Mouse (Mus musculus) MEL (cell line): ENCODE results near the gene Fam19a5. TPM values are rescaled to one million over a fixed set of nuclear protein-coding genes. Genes with fewer than 3 reads are reported as not detected.

Experiments used
- DNase-seq: peaks from one replicate; pipeline ENCODE4 v3.0.0; 2011; ENCODE audit warnings: low read depth, low spot score
- H3K27ac ChIP-seq: 2 replicates; pipeline ENCODE4 v1.5.1; 2012; ENCODE audit warnings: low read depth, mild to moderate bottlenecking, control low read depth, low read length, moderate library complexity; ENCODE audit not compliant: control insufficient read depth
- H3K27me3 ChIP-seq, 2 experiments: fragments of 150-350 bp in 1 of 2; sonication (generic) in 1 of 2; 2 replicates each; pipeline ENCODE4 v1.6.1; 2012; ENCODE audit warnings: low read length in 2 of 2, mild to moderate bottlenecking in 2 of 2, improper control_type of control experiment in 1 of 2, moderate library complexity in 1 of 2; ENCODE audit not compliant: insufficient read depth in 2 of 2, control insufficient read depth in 1 of 2
- H3K36me3 ChIP-seq, 2 experiments: 2 replicates each; pipeline ENCODE4 v1.6.1; 2012 to 2014; ENCODE audit warnings: low read length in 2 of 2, improper control_type of control experiment in 1 of 2, inconsistent platforms in 1 of 2, mild to moderate bottlenecking in 1 of 2; ENCODE audit not compliant: insufficient read depth in 2 of 2, control insufficient read depth in 1 of 2
- H3K4me1 ChIP-seq, 2 experiments: fragments of 150-350 bp in 1 of 2; sonication (generic) in 1 of 2; 2 replicates each; pipeline ENCODE4 v1.6.1; 2012; ENCODE audit warnings: low read length in 2 of 2, improper control_type of control experiment in 1 of 2, mild to moderate bottlenecking in 1 of 2; ENCODE audit not compliant: insufficient read depth in 2 of 2, control insufficient read depth in 1 of 2
- H3K4me3 ChIP-seq, 2 experiments: fragments of 150-350 bp in 1 of 2; sonication (generic) in 1 of 2; 2 replicates each; pipeline ENCODE4 v1.5.1; 2012; ENCODE audit warnings: low read depth in 2 of 2, low read length in 2 of 2, mild to moderate bottlenecking in 2 of 2, moderate library complexity in 2 of 2, control low read depth in 1 of 2, improper control_type of control experiment in 1 of 2; ENCODE audit not compliant: control insufficient read depth in 1 of 2, insufficient read depth in 1 of 2
- H3K79me2 ChIP-seq: 2 replicates; pipeline ENCODE4 v1.6.1; 2012; ENCODE audit warnings: mild to moderate bottlenecking, low read length, moderate library complexity; ENCODE audit not compliant: control insufficient read depth, poor library complexity, insufficient read depth
- H3K9ac ChIP-seq: 2 replicates; pipeline ENCODE4 v1.6.1; 2012; ENCODE audit warnings: low read depth, mild to moderate bottlenecking, control low read depth, low read length, moderate library complexity; ENCODE audit not compliant: control insufficient read depth, poor library complexity, severe bottlenecking
- H3K9me3 ChIP-seq: fragments of 150-350 bp; sonication (generic); replicated peaks from 2 replicates; pipeline ENCODE4 v1.6.1; 2012; ENCODE audit warnings: mild to moderate bottlenecking, low read length, improper control_type of control experiment, moderate library complexity; ENCODE audit not compliant: insufficient read depth
- BHLHE40 ChIP-seq: IDR thresholded peaks from 2 replicates; pipeline ENCODE4 v1.6.1; 2012; ENCODE audit warnings: low read depth, mild to moderate bottlenecking, inconsistent platforms, low read length, improper control_type of control experiment, borderline replicate concordance
- CTCF ChIP-seq, 3 experiments: IDR thresholded peaks in 2 of 3; conservative IDR thresholded peaks in 1 of 3; 2 replicates each; pipeline ENCODE4 v1.5.1; 2011 to 2012; ENCODE audit warnings: low read length in 3 of 3, low read depth in 2 of 3, mild to moderate bottlenecking in 2 of 3, improper control_type of control experiment in 1 of 3, inconsistent platforms in 1 of 3, mixed read lengths in 1 of 3, moderate library complexity in 1 of 3; ENCODE audit not compliant: control insufficient read depth in 1 of 3, insufficient read depth in 1 of 3, poor library complexity in 1 of 3, severe bottlenecking in 1 of 3
- GABPA ChIP-seq: IDR thresholded peaks from 2 replicates; pipeline ENCODE4 v1.6.1; 2012; ENCODE audit warnings: low read depth, mild to moderate bottlenecking, inconsistent platforms, low read length, improper control_type of control experiment, moderate library complexity
- HCFC1 ChIP-seq: IDR thresholded peaks from 2 replicates; pipeline ENCODE4 v1.6.1; 2012; ENCODE audit warnings: low read depth, mild to moderate bottlenecking, inconsistent platforms, low read length, improper control_type of control experiment, moderate library complexity
- JUND ChIP-seq: IDR thresholded peaks from 2 replicates; pipeline ENCODE4 v1.6.1; 2011; ENCODE audit warnings: low read depth, mild to moderate bottlenecking, improper control_type of control experiment, low read length
- KAT2A ChIP-seq: conservative IDR thresholded peaks from 2 replicates; pipeline ENCODE4 v1.6.1; 2012; ENCODE audit warnings: low read depth, low read length, improper control_type of control experiment, inconsistent platforms
- MAFK ChIP-seq: IDR thresholded peaks from 2 replicates; pipeline ENCODE4 v1.6.1; 2011; ENCODE audit warnings: low read depth, mild to moderate bottlenecking, low read length, improper control_type of control experiment, borderline replicate concordance
- MAX ChIP-seq: IDR thresholded peaks from 2 replicates; pipeline ENCODE4 v1.6.1; 2011; ENCODE audit warnings: low read length, improper control_type of control experiment
- MEF2A ChIP-seq: IDR thresholded peaks from 2 replicates; pipeline ENCODE4 v1.6.1; 2014; ENCODE audit warnings: low read depth, mild to moderate bottlenecking, inconsistent platforms, low read length, improper control_type of control experiment; ENCODE audit not compliant: poor library complexity, insufficient replicate concordance, severe bottlenecking; ENCODE audit errors: extremely low read depth
- MYB ChIP-seq: IDR thresholded peaks from 2 replicates; pipeline ENCODE4 v1.6.1; 2011; ENCODE audit warnings: mild to moderate bottlenecking, low read depth, low read length, improper control_type of control experiment
- NELFE ChIP-seq: IDR thresholded peaks from 2 replicates; pipeline ENCODE4 v1.6.1; 2011; ENCODE audit warnings: low read depth, low read length, improper control_type of control experiment
- NRF1 ChIP-seq: IDR thresholded peaks from 2 replicates; pipeline ENCODE4 v1.6.1; 2014; ENCODE audit warnings: low read depth, mild to moderate bottlenecking, inconsistent platforms, low read length, improper control_type of control experiment, moderate library complexity; ENCODE audit not compliant: poor library complexity, insufficient read depth, severe bottlenecking
- POLR2AphosphoS2 ChIP-seq: IDR thresholded peaks from 2 replicates; pipeline ENCODE4 v1.6.1; 2011; ENCODE audit warnings: low read length, improper control_type of control experiment
- POLR2AphosphoS5 ChIP-seq: IDR thresholded peaks from 2 replicates; pipeline ENCODE4 v1.6.1; 2012; ENCODE audit warnings: low read depth, borderline replicate concordance, mild to moderate bottlenecking, inconsistent platforms, low read length, moderate library complexity, mixed read lengths
- RCOR1 ChIP-seq: IDR thresholded peaks from 2 replicates; pipeline ENCODE4 v1.6.1; 2012; ENCODE audit warnings: low read depth, mild to moderate bottlenecking, inconsistent platforms, low read length, improper control_type of control experiment
- TAL1 ChIP-seq: IDR thresholded peaks from 2 replicates; pipeline ENCODE4 v1.6.1; 2012; ENCODE audit warnings: mild to moderate bottlenecking, inconsistent platforms, low read length, moderate library complexity, mixed read lengths
- TBP ChIP-seq: IDR thresholded peaks from 2 replicates; pipeline ENCODE4 v1.8.0; 2011; ENCODE audit warnings: low read depth, low read length, improper control_type of control experiment
- USF2 ChIP-seq, 2 experiments: IDR thresholded peaks; 2 replicates each; pipeline ENCODE4 v1.6.1; 2011 to 2012; ENCODE audit warnings: improper control_type of control experiment in 2 of 2, low read length in 2 of 2, borderline replicate concordance in 1 of 2, inconsistent platforms in 1 of 2, low read depth in 1 of 2, mild to moderate bottlenecking in 1 of 2; ENCODE audit not compliant: insufficient read depth in 1 of 2
- ZC3H11A ChIP-seq: IDR thresholded peaks from 2 replicates; pipeline ENCODE4 v1.6.1; 2012; ENCODE audit warnings: low read depth, mild to moderate bottlenecking, inconsistent platforms, low read length, improper control_type of control experiment
- ZKSCAN1 ChIP-seq: IDR thresholded peaks from 2 replicates; pipeline ENCODE4 v1.6.1; 2012; ENCODE audit warnings: low read depth, mild to moderate bottlenecking, inconsistent platforms, low read length, improper control_type of control experiment, moderate library complexity
- ZMIZ1 ChIP-seq: IDR thresholded peaks from 2 replicates; pipeline ENCODE4 v1.6.1; 2012; ENCODE audit warnings: low read depth, mild to moderate bottlenecking, inconsistent platforms, low read length, improper control_type of control experiment, moderate library complexity
- polyA plus RNA-seq, 2 experiments: library from polyadenylated mRNA; stranded (reverse) in 1 of 2; unstranded in 1 of 2; fragments of >175 nt in 1 of 2; fragments of >200 nt in 1 of 2; gene quantifications; 2 replicates each; pipeline versions ENCODE4 v1.2.1 to v1.2.4; 2012; ENCODE audit warnings: low replicate concordance in 2 of 2, low read depth in 1 of 2; ENCODE audit not compliant: insufficient read length in 2 of 2, insufficient read depth in 1 of 2, missing spikeins in 1 of 2
- total RNA-seq: library from RNA; depleted of rRNA; stranded (reverse); fragments of 300-350 nt; gene quantifications from 2 replicates; pipeline ENCODE4 v1.2.3, GENCODE M21; 2012

Gene Fam19a5
- total and polyA plus RNA-seq, 3 experiments = not detected

GRCm38 (mm10) chr15:87544401-87545129 is 466 bp downstream of the Fam19a5 start:
- Histone ChIP-seq H3K9me3 (no peaks in the 10 kb centered on the region), H3K9ac (no peak overlapping the region), H3K4me3 (no peak overlapping the region), H3K36me3 (no peaks in the 10 kb centered on the region), H3K79me2 (no peaks in the 10 kb centered on the region), H3K4me1 (no peaks in the 10 kb centered on the region), H3K27ac (no peak overlapping the region), H3K27me3 (no peaks in the 10 kb centered on the region)
- no peak for TF ChIP-seq HCFC1
- no peak for TF ChIP-seq POLR2AphosphoS5
- no peak for TF ChIP-seq JUND
- TF ChIP-seq MAFK = no peak
- no peak for TF ChIP-seq MYB
- TF ChIP-seq GABPA = no peak
- no peak for TF ChIP-seq RCOR1
- no peak for TF ChIP-seq MEF2A
- DNase-seq = no peak

GRCm38 (mm10) chr15:87545130-87545642 is 1.1 kb downstream of the Fam19a5 start:
- Histone ChIP-seq H3K36me3 (no peaks in the 10 kb centered on the region), H3K9me3 (no peaks in the 10 kb centered on the region), H3K27ac (no peak overlapping the region), H3K4me1 (no peaks in the 10 kb centered on the region), H3K79me2 (no peaks in the 10 kb centered on the region), H3K27me3 (no peaks in the 10 kb centered on the region), H3K4me3 (no peak overlapping the region), H3K9ac (no peak overlapping the region)
- no peak for TF ChIP-seq TBP
- TF ChIP-seq POLR2AphosphoS2 = no peak
- TF ChIP-seq JUND = no peak
- no peak for DNase-seq

- Histone ChIP-seq H3K9me3 (no peaks in the 10 kb centered on the region), H3K27me3 (no peaks in the 10 kb centered on the region), H3K9ac (no peak overlapping the region), H3K79me2 (no peaks in the 10 kb centered on the region), H3K4me1 (no peaks in the 10 kb centered on the region), H3K4me3 (no peak overlapping the region), H3K36me3 (no peaks in the 10 kb centered on the region), H3K27ac (no peak overlapping the region)
- no peak for TF ChIP-seq ZMIZ1
- TF ChIP-seq HCFC1 = no peak
- no peak for TF ChIP-seq NRF1
- no peak for TF ChIP-seq MYB
- no peak for TF ChIP-seq GABPA
- TF ChIP-seq BHLHE40 = no peak
- no peak for TF ChIP-seq MAX
- no peak for TF ChIP-seq NELFE
- no peak for TF ChIP-seq ZC3H11A
- no peak for TF ChIP-seq KAT2A
- TF ChIP-seq CTCF (IDR thresholded peaks at IDR 0.05 in 2 of 3, conservative IDR thresholded peaks at IDR 0.05 in 1 of 3; ENCODE audit: control insufficient read depth in 1 of 3, insufficient read depth in 1 of 3, low read depth in 2 of 3, low read length in 3 of 3, poor library complexity in 1 of 3, severe bottlenecking in 1 of 3) = no peak
- TF ChIP-seq ZKSCAN1 = no peak
- no peak for TF ChIP-seq TAL1
- TF ChIP-seq USF2 (IDR thresholded peaks at IDR 0.05; ENCODE audit: borderline replicate concordance in 1 of 2, insufficient read depth in 1 of 2, low read depth in 1 of 2, low read length in 2 of 2) = no peak
- DNase-seq = no peak
Observed at GRCm38 (mm10) chr15:87545731-87546360, 1.7 kb downstream of the Fam19a5 start.
